Mouse (Mus musculus) testis, adult 2 months (tissue): ENCODE data around the gene 0610037L13Rik.

ENCODE experiments used
- CTCF ChIP-seq: fragments of 200-500 bp; IDR thresholded peaks from 2 replicates; pipeline ENCODE4 v1.5.1; 2012; ENCODE audit warnings: low read depth, mild to moderate bottlenecking, inconsistent platforms, low read length, moderate library complexity; ENCODE audit not compliant: control insufficient read depth, insufficient read depth, insufficient replicate concordance
- POLR2A ChIP-seq: fragments of 200-500 bp; IDR thresholded peaks from 2 replicates; pipeline ENCODE4 v1.6.1; 2012; ENCODE audit warnings: low read depth, mild to moderate bottlenecking, inconsistent platforms, low read length, moderate library complexity; ENCODE audit not compliant: control insufficient read depth

DNA sequence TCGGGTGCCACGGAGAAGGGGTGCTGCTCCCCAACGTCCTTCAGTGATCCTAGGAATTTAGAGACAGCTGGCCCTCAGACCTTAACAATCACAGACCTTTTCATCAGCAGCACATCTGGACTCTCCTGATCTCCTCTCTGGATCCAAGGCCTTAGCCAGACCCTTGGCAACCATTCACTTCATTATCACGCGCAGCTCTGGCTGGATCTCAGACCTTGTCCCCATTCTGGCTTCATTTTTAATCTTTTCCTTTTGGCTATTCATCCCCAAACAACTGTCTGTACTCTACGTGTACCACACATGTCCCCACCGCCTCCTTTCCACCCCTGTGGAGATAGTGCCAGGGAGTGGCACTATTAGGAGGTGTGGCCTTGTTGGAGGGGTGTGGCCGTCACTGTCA, 43.6 kb downstream of the 0610037L13Rik start:
- TF ChIP-seq CTCF (no peak), POLR2A (no peak)
